In the genomic region with DNA sequence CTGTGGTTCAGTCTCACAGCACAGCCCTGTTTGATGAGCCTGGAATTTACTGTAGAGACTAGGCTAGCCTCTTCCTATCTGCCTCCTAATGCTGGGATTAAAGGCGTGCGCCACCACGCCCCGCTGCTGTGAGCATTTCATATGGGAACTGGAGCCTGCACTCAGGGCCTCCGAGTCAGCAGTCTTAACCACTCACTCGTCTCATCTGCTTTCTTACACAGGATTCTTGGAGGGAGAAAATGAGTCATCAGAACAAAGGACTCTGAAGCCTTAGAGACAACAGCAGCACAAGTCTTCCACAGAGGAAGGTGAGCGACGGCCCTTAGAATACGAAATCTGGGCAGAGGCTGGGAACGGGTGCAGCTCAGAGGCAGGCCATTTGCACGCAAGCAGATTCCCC, we compare ENCODE assay signal across 16 mouse cellular contexts.
"Had no signal": no experiment of that assay in that cellular context is flagged by ENCODE, and none has a peak within 500 bp of the region (broad histone marks: within the 10 kb centered on the region; RNA-seq: fewer than 3 reads in every experiment).

No protein-coding gene starts in this region.

- DNase-seq: kidney, adult 9 months; kidney, postnatal 4 days; liver, embryonic 13.5 days; lung, adult 2 months; lung, postnatal 36 days; midbrain, embryonic 14.5 days; right cerebral cortex, adult 18-20 months; right cerebral cortex, postnatal 25 days; thymus, postnatal 4 days had no signal

- H3K9me3 ChIP-seq: limb, embryonic 15.5 days; liver, embryonic 13.5 days; midbrain, embryonic 10.5 days; neural tube, embryonic 15.5 days had no signal

- H3K9ac ChIP-seq: limb, embryonic 15.5 days; liver, embryonic 13.5 days; neural tube, embryonic 15.5 days had no signal

- H3K27me3 ChIP-seq: limb, embryonic 15.5 days; liver, embryonic 13.5 days; neural tube, embryonic 15.5 days had no signal

- H3K27ac ChIP-seq: kidney, postnatal 0 days; layer of hippocampus, adult 2 months; limb, embryonic 15.5 days; liver, embryonic 13.5 days; midbrain, embryonic 10.5 days; neural tube, embryonic 15.5 days had no signal

- H3K4me1 ChIP-seq: limb, embryonic 15.5 days; midbrain, embryonic 10.5 days; neural tube, embryonic 15.5 days had no signal

- ATAC-seq: lung, postnatal 0 days had no signal

- H3K4me3 ChIP-seq: layer of hippocampus, adult 2 months; limb, embryonic 15.5 days; liver, embryonic 13.5 days; midbrain, embryonic 10.5 days; myocyte; neural tube, embryonic 15.5 days had no signal

- H3K4me2 ChIP-seq: limb, embryonic 15.5 days; liver, embryonic 13.5 days; neural tube, embryonic 15.5 days had no signal
